Mouse (Mus musculus) heart, postnatal 0 days (tissue): ENCODE data around the gene Ppp5c.

Experiments used
- CTCF ChIP-seq: IDR thresholded peaks from 2 replicates; pipeline ENCODE4 v1.5.1; 2016; ENCODE audit warnings: antibody characterized with exemption, control low read depth, low read depth
- EP300 ChIP-seq: IDR thresholded peaks from 2 replicates; pipeline ENCODE4 v1.6.1; 2016; ENCODE audit warnings: antibody characterized with exemption, low read depth

DNA sequence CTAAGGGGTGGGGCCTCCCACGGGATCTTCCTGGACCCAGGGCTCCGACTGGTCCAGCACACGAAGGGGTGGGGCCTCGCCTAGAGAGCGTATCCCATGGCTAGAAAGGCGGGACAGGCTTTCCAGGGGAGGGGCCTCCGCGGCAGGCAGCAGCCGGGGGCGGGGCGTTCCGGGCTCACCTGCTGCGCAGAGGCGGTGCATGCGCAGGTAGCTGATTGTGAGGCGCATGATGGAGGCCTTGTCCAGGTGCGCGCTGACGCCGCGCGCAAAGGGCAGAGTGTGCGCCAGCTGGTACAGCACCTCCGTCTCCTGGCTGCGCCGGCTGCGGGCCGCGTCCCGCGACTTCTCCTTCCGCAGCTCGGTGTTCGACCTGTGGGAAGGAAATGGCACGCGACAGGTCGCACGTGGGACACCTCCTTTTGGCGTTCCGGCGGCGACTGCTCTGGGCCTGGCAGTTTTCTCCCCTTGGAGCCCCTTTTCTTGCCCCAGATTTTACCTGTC is 28.4 kb upstream of the Ppp5c start:
- no peak for TF ChIP-seq CTCF
- no peak for TF ChIP-seq EP300
